Mouse (Mus musculus) spleen, adult 2 months (tissue): ENCODE results near the gene Ankfy1. TPM values are rescaled to one million over a fixed set of nuclear protein-coding genes. Genes with fewer than 3 reads are reported as not detected.

Source experiments
- DNase-seq, 2 experiments: peaks; one replicate each; pipeline versions ENCODE4 v3.0.0 to v3.0.0-alpha.2; 2012 to 2021; ENCODE audit warnings: low spot score in 2 of 2, low read depth in 1 of 2
- H3K27ac ChIP-seq: fragments of 200-500 bp; 2 replicates; pipeline ENCODE4 v1.5.1; 2012; ENCODE audit warnings: low read length, inconsistent platforms; ENCODE audit not compliant: insufficient read depth
- H3K27me3 ChIP-seq: fragments of 200-500 bp; 2 replicates; pipeline ENCODE4 v1.6.1; 2012; ENCODE audit warnings: mild to moderate bottlenecking, moderate library complexity, low read length, inconsistent platforms; ENCODE audit not compliant: control insufficient read depth, insufficient read depth
- H3K36me3 ChIP-seq: fragments of 200-500 bp; 2 replicates; pipeline ENCODE4 v1.6.1; 2012; ENCODE audit warnings: mild to moderate bottlenecking, low read length, inconsistent platforms; ENCODE audit not compliant: control insufficient read depth, insufficient read depth
- H3K4me1 ChIP-seq: fragments of 200-500 bp; 2 replicates; pipeline ENCODE4 v1.6.1; 2011; ENCODE audit warnings: inconsistent platforms; ENCODE audit not compliant: control insufficient read depth, insufficient read depth, insufficient read length
- H3K4me3 ChIP-seq: fragments of 200-500 bp; 2 replicates; pipeline ENCODE4 v1.5.1; 2011; ENCODE audit warnings: mild to moderate bottlenecking, inconsistent platforms; ENCODE audit not compliant: insufficient read depth, insufficient read length; ENCODE audit errors: extremely low read depth
- CTCF ChIP-seq: fragments of 200-500 bp; IDR thresholded peaks from 2 replicates; pipeline ENCODE4 v1.5.1; 2011; ENCODE audit warnings: mild to moderate bottlenecking, inconsistent platforms; ENCODE audit not compliant: insufficient read depth, insufficient read length, insufficient replicate concordance; ENCODE audit errors: extremely low read depth
- POLR2A ChIP-seq: fragments of 200-500 bp; IDR thresholded peaks from 2 replicates; pipeline ENCODE4 v1.6.1; 2011; ENCODE audit warnings: low read depth, low read length, inconsistent platforms
- WGBS: fragments of 180-500 bp; shearing (Covaris S2); methylation state at CpG from one replicate; pipeline ENCODE4 v1.1.7; 2018; 5-methylcytosine and 5-hydroxymethylcytosine counted together
- polyA plus RNA-seq: library from polyadenylated mRNA; depleted of rRNA; stranded (reverse); fragments of >200 nt; gene quantifications from 2 replicates; pipeline ENCODE4 v1.2.3, GENCODE M21; 2012

The Ankfy1 gene
- polyA plus RNA-seq, 1 experiment, result 25.4 TPM

GRCm38 (mm10) chr11:72796773-72797338 is 107.0 kb downstream of the Ankfy1 start:
- TF ChIP-seq CTCF (no peak), POLR2A (no peak)
- peaks cover 2% of the 10 kb centered on the region; the same call in 1 of the 2 replicates for H3K4me1 ChIP-seq
- 14% methylated on average over 10 of the region's 10 CpGs for WGBS
- no peaks in the 10 kb centered on the region for H3K27me3 ChIP-seq
- peak overlapping the region; percentile 67 for H3K4me3 ChIP-seq
- H3K36me3 ChIP-seq, result no peaks in the 10 kb centered on the region
- no peak overlapping the region for H3K27ac ChIP-seq
- DNase-seq, result no peak

- Histone ChIP-seq H3K27ac (no peak overlapping the region), H3K4me1 (peaks cover 2% of the 10 kb centered on the region; the same call in 1 of the 2 replicates), H3K27me3 (no peaks in the 10 kb centered on the region), H3K36me3 (no peaks in the 10 kb centered on the region), H3K4me3 (no peak overlapping the region)
- no peak for DNase-seq
- no peak for TF ChIP-seq POLR2A
- no peak for TF ChIP-seq CTCF
These were observed 108.3 kb downstream of the Ankfy1 start for GRCm38 (mm10) chr11:72798112-72798511.

- no peak for DNase-seq
- Histone ChIP-seq H3K27me3 (no peaks in the 10 kb centered on the region), H3K4me1 (peaks cover 2% of the 10 kb centered on the region; the same call in 1 of the 2 replicates), H3K36me3 (no peaks in the 10 kb centered on the region; the same call in 1 of the 2 replicates), H3K4me3 (no peak overlapping the region), H3K27ac (no peak overlapping the region)
- no peak for TF ChIP-seq CTCF
These were observed 111.4 kb downstream of the Ankfy1 start for GRCm38 (mm10) chr11:72801182-72801581.

- 89% methylated on average over 3 of the region's 3 CpGs for WGBS
- TF ChIP-seq POLR2A (no peak), CTCF (no peak)
These were observed 113.2 kb downstream of the Ankfy1 start for GRCm38 (mm10) chr11:72803038-72803437.

GRCm38 (mm10) chr11:72804586-72804985 is 114.8 kb downstream of the Ankfy1 start:
- TF ChIP-seq POLR2A (no peak), CTCF (no peak)
- Histone ChIP-seq H3K27ac (no peak overlapping the region), H3K4me3 (no peak overlapping the region), H3K36me3 (no peaks in the 10 kb centered on the region; the same call in 1 of the 2 replicates), H3K27me3 (no peaks in the 10 kb centered on the region), H3K4me1 (no peaks in the 10 kb centered on the region)
- DNase-seq, result no peak

More at GRCm38 (mm10) chr11:72803038-72803437, 113.2 kb downstream of the Ankfy1 start:
- H3K36me3 ChIP-seq, result no peaks in the 10 kb centered on the region; the same call in 1 of the 2 replicates
- H3K27ac ChIP-seq, result no peak overlapping the region
- no peak for DNase-seq
- no peak overlapping the region for H3K4me3 ChIP-seq
- no peaks in the 10 kb centered on the region for H3K4me1 ChIP-seq
- no peaks in the 10 kb centered on the region for H3K27me3 ChIP-seq

GRCm38 (mm10) chr11:72805232-72805631 is 115.4 kb downstream of the Ankfy1 start:
- no peak for DNase-seq
- no peaks in the 10 kb centered on the region; the same call in 1 of the 2 replicates for H3K36me3 ChIP-seq
- H3K4me1 ChIP-seq, result no peaks in the 10 kb centered on the region
- no peak for TF ChIP-seq CTCF
- TF ChIP-seq POLR2A, result no peak
- no peak overlapping the region for H3K4me3 ChIP-seq
- H3K27ac ChIP-seq, result no peak overlapping the region
- no peaks in the 10 kb centered on the region for H3K27me3 ChIP-seq
- whole genome bisulfite sequencing, result 88% methylated on average over 3 of the region's 3 CpGs

GRCm38 (mm10) chr11:72806556-72806955 is 116.8 kb downstream of the Ankfy1 start:
- Histone ChIP-seq H3K4me1 (no peaks in the 10 kb centered on the region), H3K4me3 (no peak overlapping the region), H3K27ac (no peak overlapping the region), H3K27me3 (no peaks in the 10 kb centered on the region), H3K36me3 (no peaks in the 10 kb centered on the region; the same call in 1 of the 2 replicates)
- TF ChIP-seq CTCF (no peak), POLR2A (no peak)
- DNase-seq, result no peak
- 79% methylated on average over 2 of the region's 2 CpGs for WGBS

- DNase-seq, result no peak
- TF ChIP-seq CTCF (no peak), POLR2A (no peak)
- Histone ChIP-seq H3K36me3 (no peaks in the 10 kb centered on the region; the same call in 1 of the 2 replicates), H3K27ac (no peak overlapping the region), H3K4me3 (no peak overlapping the region), H3K27me3 (no peaks in the 10 kb centered on the region), H3K4me1 (no peaks in the 10 kb centered on the region)
- 87% methylated on average over 4 of the region's 4 CpGs for WGBS
These were observed 118.2 kb downstream of the Ankfy1 start for GRCm38 (mm10) chr11:72807992-72808391.
